Mouse (Mus musculus): ENCODE measurements around the gene Bcl2a1c. TPM values are rescaled to one million over a fixed set of nuclear protein-coding genes. Genes with fewer than 3 reads are reported as not detected.
"Not testable (repeated sequence)": the region's sequence is repeated elsewhere in the genome, so short reads cannot be mapped to it uniquely, and the experiment has no call there.

Gene Bcl2a1c
- total RNA-seq (2014; rRNA removed; ENCODE audit: low replicate concordance) = not detected in 2 replicates
- polyA plus RNA-seq (2015; fragmentation: Nextera tagmentation; extraction: Ambion mirVana) = not detected in 2 replicates

GRCm38 (mm10) chr9:114329855-114330254, at the start of gene Bcl2a1c:
TSS of gene Bcl2a1c (plus strand) at chr9:114330135.
- not testable (repeated sequence) for ATAC-seq (ENCODE audit: insufficient read depth, low read depth)
- WGBS = 36% methylated on average over 9 of the region's 9 CpGs

GRCm38 (mm10) chr9:114305957-114306356, 24.0 kb upstream of the Bcl2a1c start:
- not testable (repeated sequence) for ATAC-seq (ENCODE audit: insufficient read depth, low read depth); H3K27ac ChIP-seq (ENCODE audit: low read depth); H3K27me3 ChIP-seq (ENCODE audit: control insufficient read depth, insufficient read depth, low read length); H3K9ac ChIP-seq (replicated peaks; ENCODE audit: low read depth, low read length); H3K4me2 ChIP-seq (ENCODE audit: low read depth, low read length); H3K9me3 ChIP-seq (replicated peaks; ENCODE audit: control insufficient read depth, low read length); H3K4me1 ChIP-seq (ENCODE audit: control insufficient read depth, insufficient read depth); H3K4me3 ChIP-seq (ENCODE audit: low read depth, low read length); DNase-seq (ENCODE audit: low spot score); H3K36me3 ChIP-seq (replicated peaks; ENCODE audit: control insufficient read depth, insufficient read depth, low read length)

More at GRCm38 (mm10) chr9:114329855-114330254, at the start of gene Bcl2a1c:
- not testable (repeated sequence) for H3K4me1 ChIP-seq (ENCODE audit: control insufficient read depth, insufficient read depth); H3K36me3 ChIP-seq (replicated peaks; ENCODE audit: control insufficient read depth, insufficient read depth, low read length); DNase-seq (ENCODE audit: low spot score); H3K27me3 ChIP-seq (ENCODE audit: control insufficient read depth, insufficient read depth, low read length); H3K4me2 ChIP-seq (ENCODE audit: low read depth, low read length); H3K27ac ChIP-seq (ENCODE audit: low read depth); H3K4me3 ChIP-seq (ENCODE audit: low read depth, low read length); H3K9ac ChIP-seq (replicated peaks; ENCODE audit: low read depth, low read length); H3K9me3 ChIP-seq (replicated peaks; ENCODE audit: control insufficient read depth, low read length)

GRCm38 (mm10) chr9:114311752-114312151, 18.2 kb upstream of the Bcl2a1c start:
- DNase-seq (ENCODE audit: low spot score); H3K27me3 ChIP-seq (ENCODE audit: control insufficient read depth, insufficient read depth, low read length); H3K4me2 ChIP-seq (ENCODE audit: low read depth, low read length); H3K36me3 ChIP-seq (replicated peaks; ENCODE audit: control insufficient read depth, insufficient read depth, low read length); H3K9me3 ChIP-seq (replicated peaks; ENCODE audit: control insufficient read depth, low read length); H3K4me1 ChIP-seq (ENCODE audit: control insufficient read depth, insufficient read depth); H3K4me3 ChIP-seq (ENCODE audit: low read depth, low read length); ATAC-seq (ENCODE audit: insufficient read depth, low read depth); H3K9ac ChIP-seq (replicated peaks; ENCODE audit: low read depth, low read length); H3K27ac ChIP-seq (ENCODE audit: low read depth): not testable (repeated sequence)
- 61% methylated on average over 2 of the region's 2 CpGs for WGBS

- peak; percentile 30 for DNase-seq (ENCODE audit: low spot score)
- no peak overlapping the region for H3K4me2 ChIP-seq (ENCODE audit: low read depth, low read length)
- no peak for ATAC-seq (ENCODE audit: insufficient read depth, low read depth)
- H3K9me3 ChIP-seq (replicated peaks; ENCODE audit: control insufficient read depth, low read length) = no peaks in the 10 kb centered on the region
- no peak overlapping the region for H3K9ac ChIP-seq (replicated peaks; ENCODE audit: low read depth, low read length)
- TF ChIP-seq EP300 (IDR thresholded peaks at IDR 0.05; ENCODE audit: low read depth) (no peak), CTCF (IDR thresholded peaks at IDR 0.05; ENCODE audit: low read depth) (peak; percentile 86)
- no peaks in the 10 kb centered on the region for H3K36me3 ChIP-seq (replicated peaks; ENCODE audit: control insufficient read depth, insufficient read depth, low read length)
- no peak overlapping the region for H3K27ac ChIP-seq (ENCODE audit: low read depth)
- no peak overlapping the region for H3K4me3 ChIP-seq (ENCODE audit: low read depth, low read length)
- no peaks in the 10 kb centered on the region for H3K27me3 ChIP-seq (ENCODE audit: control insufficient read depth, insufficient read depth, low read length)
- WGBS = 2% methylated on average over 2 of the region's 2 CpGs
- no peaks in the 10 kb centered on the region for H3K4me1 ChIP-seq (ENCODE audit: control insufficient read depth, insufficient read depth)
Measured at GRCm38 (mm10) chr9:114318021-114318420, 11.9 kb upstream of the Bcl2a1c start.

- no peak overlapping the region for H3K4me3 ChIP-seq (ENCODE audit: low read depth, low read length)
- WGBS = 51% methylated on average over 3 of the region's 3 CpGs
- no peak overlapping the region for H3K4me2 ChIP-seq (ENCODE audit: low read depth, low read length)
- H3K4me1 ChIP-seq (ENCODE audit: control insufficient read depth, insufficient read depth) = no peaks in the 10 kb centered on the region
- H3K27me3 ChIP-seq (ENCODE audit: control insufficient read depth, insufficient read depth, low read length) = no peaks in the 10 kb centered on the region
- H3K27ac ChIP-seq (ENCODE audit: low read depth) = no peak overlapping the region
- no peak for ATAC-seq (ENCODE audit: insufficient read depth, low read depth)
- no peaks in the 10 kb centered on the region for H3K9me3 ChIP-seq (replicated peaks; ENCODE audit: control insufficient read depth, low read length)
- no peak overlapping the region for H3K9ac ChIP-seq (replicated peaks; ENCODE audit: low read depth, low read length)
- no peak for DNase-seq (ENCODE audit: low spot score)
- no peaks in the 10 kb centered on the region for H3K36me3 ChIP-seq (replicated peaks; ENCODE audit: control insufficient read depth, insufficient read depth, low read length)
- TF ChIP-seq EP300 (IDR thresholded peaks at IDR 0.05; ENCODE audit: low read depth) = no peak
- TF ChIP-seq CTCF (IDR thresholded peaks at IDR 0.05; ENCODE audit: low read depth) = no peak
Measured at GRCm38 (mm10) chr9:114326011-114326748, 3.8 kb upstream of the Bcl2a1c start.

GRCm38 (mm10) chr9:114328332-114328731, 1.6 kb upstream of the Bcl2a1c start:
- H3K27me3 ChIP-seq (ENCODE audit: control insufficient read depth, insufficient read depth, low read length); H3K9ac ChIP-seq (replicated peaks; ENCODE audit: low read depth, low read length); H3K4me2 ChIP-seq (ENCODE audit: low read depth, low read length); H3K4me3 ChIP-seq (ENCODE audit: low read depth, low read length); H3K4me1 ChIP-seq (ENCODE audit: control insufficient read depth, insufficient read depth); H3K9me3 ChIP-seq (replicated peaks; ENCODE audit: control insufficient read depth, low read length); ATAC-seq (ENCODE audit: insufficient read depth, low read depth); H3K27ac ChIP-seq (ENCODE audit: low read depth); DNase-seq (ENCODE audit: low spot score); H3K36me3 ChIP-seq (replicated peaks; ENCODE audit: control insufficient read depth, insufficient read depth, low read length): not testable (repeated sequence)
